Mouse (Mus musculus): ENCODE data around the gene Spats2l. TPM values are rescaled to one million over a fixed set of nuclear protein-coding genes. Genes with fewer than 3 reads are reported as not detected.

The Spats2l gene
- polyA plus RNA-seq, 1 experiment from 2014 or later: 70.1 TPM

DNA sequence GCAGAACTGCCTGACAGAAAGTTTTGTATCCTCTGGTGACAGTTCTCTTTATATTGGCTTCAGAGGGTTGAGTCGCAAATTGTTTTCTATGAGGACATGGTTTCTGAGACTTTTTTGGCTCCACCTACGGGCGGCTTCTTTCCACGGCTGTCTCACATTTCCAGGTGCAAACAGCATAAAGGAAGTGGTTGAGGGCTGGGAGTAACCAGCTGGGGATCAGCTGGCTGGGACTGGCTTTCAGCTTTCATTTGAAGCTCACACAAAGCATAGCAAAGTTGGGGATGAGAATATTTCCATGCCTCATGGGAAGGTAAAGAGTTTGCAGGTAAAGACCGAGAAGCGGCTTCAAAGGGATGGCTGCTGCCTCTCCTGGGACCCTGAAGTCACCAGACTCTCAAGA lies 65.9 kb downstream of the Spats2l start:
- no peak for ATAC-seq (ENCODE audit: low read depth)
- WGBS: 89% methylated on average over 6 of the region's 6 CpGs

DNA sequence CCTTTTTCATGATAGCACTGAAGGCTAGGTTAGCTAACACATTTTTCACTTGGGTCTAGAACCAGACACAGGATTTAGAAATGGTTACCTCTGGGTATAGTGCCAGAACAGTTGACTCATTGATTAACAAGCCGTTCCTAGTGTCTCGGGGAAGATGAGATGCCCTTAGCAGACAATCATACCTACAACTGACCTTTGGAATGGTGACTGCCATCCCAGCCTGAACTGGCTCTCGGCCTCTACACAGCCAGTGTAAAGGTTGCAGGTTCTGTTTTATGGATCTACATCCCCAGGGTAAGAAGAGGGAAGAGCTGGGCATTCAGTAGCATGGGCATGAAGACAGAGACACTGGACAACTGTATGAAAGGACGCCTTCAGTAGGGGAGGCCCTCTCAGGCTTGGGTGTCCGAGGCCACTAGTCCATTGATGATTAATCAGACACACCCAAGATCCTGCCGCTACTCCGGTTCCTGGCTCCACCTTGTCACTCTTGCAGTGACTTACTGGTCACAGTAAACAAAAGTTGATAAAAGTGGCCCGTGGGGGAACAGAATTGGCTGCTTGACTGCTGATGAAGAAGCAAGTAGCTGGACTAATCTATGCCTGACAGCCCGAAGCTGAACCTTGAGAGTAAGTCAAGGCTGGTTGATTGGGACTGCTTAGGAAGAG lies 71.2 kb downstream of the Spats2l start:
- Histone ChIP-seq H3K27me3 (ENCODE audit: control insufficient read depth, insufficient read depth, low read length) (no peaks in the 10 kb centered on the region), H3K4me1 (ENCODE audit: control insufficient read depth, insufficient read depth, low read length) (peaks cover 12% of the 10 kb centered on the region; the same call in 1 of the 2 replicates), H3K9me3 (ENCODE audit: control insufficient read depth, low read length) (no peaks in the 10 kb centered on the region), H3K9ac (replicated peaks; ENCODE audit: low read depth, low read length) (no peak overlapping the region), H3K27ac (ENCODE audit: low read depth, low read length) (no peak overlapping the region), H3K4me2 (ENCODE audit: low read depth, low read length) (no peak overlapping the region), H3K36me3 (ENCODE audit: control insufficient read depth, insufficient read depth, low read length) (no peaks in the 10 kb centered on the region), H3K4me3 (ENCODE audit: low read depth, low read length) (no peak overlapping the region)
- WGBS: 80% methylated on average over 9 of the region's 9 CpGs
- ATAC-seq (ENCODE audit: low read depth): no peak

More for the DNA sequence above, 65.9 kb downstream of the Spats2l start:
- H3K4me2 ChIP-seq (ENCODE audit: low read depth, low read length): no peak overlapping the region
- no peak overlapping the region for H3K9ac ChIP-seq (replicated peaks; ENCODE audit: low read depth, low read length)
- no peak overlapping the region for H3K4me3 ChIP-seq (ENCODE audit: low read depth, low read length)
- no peaks in the 10 kb centered on the region for H3K36me3 ChIP-seq (ENCODE audit: control insufficient read depth, insufficient read depth, low read length)
- no peaks in the 10 kb centered on the region for H3K9me3 ChIP-seq (ENCODE audit: control insufficient read depth, low read length)
- H3K27ac ChIP-seq (ENCODE audit: low read depth, low read length): no peak overlapping the region
- H3K4me1 ChIP-seq (ENCODE audit: control insufficient read depth, insufficient read depth, low read length): no peaks in the 10 kb centered on the region
- H3K27me3 ChIP-seq (ENCODE audit: control insufficient read depth, insufficient read depth, low read length): no peaks in the 10 kb centered on the region

DNA sequence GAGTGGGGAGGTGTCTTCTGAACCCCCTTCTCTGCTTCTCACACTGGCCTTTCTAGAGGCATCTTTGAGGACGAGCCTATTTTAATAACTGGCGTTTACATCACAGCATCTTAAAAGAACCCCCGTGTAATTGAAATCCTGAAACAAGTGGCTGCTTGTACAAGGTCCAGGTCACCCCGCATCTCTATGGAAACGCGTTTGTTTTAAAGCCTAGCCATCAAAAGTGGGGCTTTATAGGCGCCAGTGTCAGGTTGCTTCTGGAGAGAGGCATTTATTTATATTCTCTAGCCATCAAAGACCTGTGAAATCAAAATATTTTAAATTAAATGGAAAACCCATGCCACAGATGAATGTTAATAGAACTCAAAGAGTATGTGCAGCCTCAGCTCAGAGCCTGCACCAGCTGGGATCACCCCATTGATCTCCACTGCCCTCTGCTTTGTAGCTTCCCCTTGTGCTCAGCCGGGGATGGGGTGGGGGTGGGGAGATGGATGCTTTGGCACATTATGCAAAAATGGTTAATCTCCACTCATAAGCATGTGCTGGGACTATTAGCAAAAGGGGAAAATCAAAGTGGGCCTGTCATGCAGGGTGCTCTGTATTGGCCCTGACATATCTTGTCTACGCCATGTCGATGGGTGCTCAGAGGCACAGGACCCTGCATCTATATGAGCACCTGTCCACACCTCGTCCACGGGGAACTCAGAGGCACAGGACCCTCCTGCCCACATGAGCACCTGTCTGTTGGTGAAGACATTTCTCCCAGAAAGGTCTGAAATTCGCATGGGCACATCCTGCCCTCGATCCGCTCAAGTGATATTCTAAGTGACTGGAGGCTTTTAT lies 73.1 kb downstream of the Spats2l start:
- WGBS: 36% methylated on average over 15 of the region's 15 CpGs
- peak; percentile 41; the same call in 1 of the 2 replicates for ATAC-seq (ENCODE audit: low read depth)
- Histone ChIP-seq H3K27me3 (ENCODE audit: control insufficient read depth, insufficient read depth, low read length) (no peaks in the 10 kb centered on the region), H3K36me3 (ENCODE audit: control insufficient read depth, insufficient read depth, low read length) (no peaks in the 10 kb centered on the region), H3K9ac (replicated peaks; ENCODE audit: low read depth, low read length) (no peak overlapping the region), H3K27ac (ENCODE audit: low read depth, low read length) (no peak overlapping the region), H3K4me3 (ENCODE audit: low read depth, low read length) (no peak overlapping the region), H3K4me2 (ENCODE audit: low read depth, low read length) (no peak overlapping the region), H3K4me1 (ENCODE audit: control insufficient read depth, insufficient read depth, low read length) (peaks cover 12% of the 10 kb centered on the region; the same call in 1 of the 2 replicates), H3K9me3 (ENCODE audit: control insufficient read depth, low read length) (no peaks in the 10 kb centered on the region)

DNA sequence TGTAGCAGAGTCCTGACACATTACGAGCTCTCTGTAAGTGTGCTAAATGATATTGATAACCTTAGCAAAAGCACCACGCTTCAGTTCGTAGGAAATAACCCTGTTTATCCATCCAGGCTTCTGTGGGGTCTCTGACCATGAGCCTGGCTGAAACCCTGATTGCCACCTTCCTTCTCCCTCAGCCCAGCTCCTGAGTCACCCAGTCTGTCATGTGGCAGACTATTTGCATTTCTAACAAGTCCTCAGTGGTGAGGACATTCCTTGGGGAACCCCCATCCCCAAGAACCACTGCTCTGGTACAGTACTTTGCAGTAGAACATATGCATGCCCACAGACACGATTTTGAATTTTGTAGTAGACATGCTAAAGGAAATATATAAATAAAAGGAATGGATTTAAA lies 75.1 kb downstream of the Spats2l start:
- H3K4me1 ChIP-seq (ENCODE audit: control insufficient read depth, insufficient read depth, low read length): peaks cover 12% of the 10 kb centered on the region; the same call in 1 of the 2 replicates
- H3K4me3 ChIP-seq (ENCODE audit: low read depth, low read length): no peak overlapping the region
- no peak for ATAC-seq (ENCODE audit: low read depth)
- H3K9me3 ChIP-seq (ENCODE audit: control insufficient read depth, low read length): no peaks in the 10 kb centered on the region
- no peak overlapping the region for H3K27ac ChIP-seq (ENCODE audit: low read depth, low read length)
- 87% methylated on average over 4 of the region's 4 CpGs for WGBS
- no peak overlapping the region for H3K9ac ChIP-seq (replicated peaks; ENCODE audit: low read depth, low read length)
- H3K27me3 ChIP-seq (ENCODE audit: control insufficient read depth, insufficient read depth, low read length): no peaks in the 10 kb centered on the region
- no peak overlapping the region for H3K4me2 ChIP-seq (ENCODE audit: low read depth, low read length)
- no peaks in the 10 kb centered on the region for H3K36me3 ChIP-seq (ENCODE audit: control insufficient read depth, insufficient read depth, low read length)

DNA sequence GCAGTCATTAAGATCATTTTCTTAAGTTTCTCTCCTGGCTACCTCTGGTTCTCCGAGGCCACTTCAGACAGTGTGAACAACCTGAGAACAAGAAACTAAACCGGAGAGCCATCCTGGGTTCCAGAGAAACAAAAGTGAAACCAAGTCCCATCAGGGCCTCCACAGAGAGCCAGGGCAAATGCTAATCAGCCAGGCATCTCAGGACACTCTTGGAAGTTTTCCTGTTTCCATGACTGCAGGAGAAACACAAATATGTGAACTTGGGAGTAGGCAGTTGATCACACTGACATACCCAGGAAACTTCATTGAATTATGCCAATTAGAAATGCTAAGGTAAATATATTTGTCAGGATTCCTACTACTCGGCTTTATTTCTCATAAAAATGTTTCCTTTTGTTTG lies 76.0 kb downstream of the Spats2l start:
- H3K9me3 ChIP-seq (ENCODE audit: control insufficient read depth, low read length): no peaks in the 10 kb centered on the region
- 45% methylated on average over 3 of the region's 3 CpGs for WGBS
- no peak overlapping the region for H3K9ac ChIP-seq (replicated peaks; ENCODE audit: low read depth, low read length)
- no peak overlapping the region for H3K4me2 ChIP-seq (ENCODE audit: low read depth, low read length)
- no peak overlapping the region for H3K27ac ChIP-seq (ENCODE audit: low read depth, low read length)
- no peak for ATAC-seq (ENCODE audit: low read depth)
- H3K4me1 ChIP-seq (ENCODE audit: control insufficient read depth, insufficient read depth, low read length): peaks cover 12% of the 10 kb centered on the region; the same call in 1 of the 2 replicates
- no peak overlapping the region for H3K4me3 ChIP-seq (ENCODE audit: low read depth, low read length)
- no peaks in the 10 kb centered on the region for H3K27me3 ChIP-seq (ENCODE audit: control insufficient read depth, insufficient read depth, low read length)
- H3K36me3 ChIP-seq (ENCODE audit: control insufficient read depth, insufficient read depth, low read length): no peaks in the 10 kb centered on the region

DNA sequence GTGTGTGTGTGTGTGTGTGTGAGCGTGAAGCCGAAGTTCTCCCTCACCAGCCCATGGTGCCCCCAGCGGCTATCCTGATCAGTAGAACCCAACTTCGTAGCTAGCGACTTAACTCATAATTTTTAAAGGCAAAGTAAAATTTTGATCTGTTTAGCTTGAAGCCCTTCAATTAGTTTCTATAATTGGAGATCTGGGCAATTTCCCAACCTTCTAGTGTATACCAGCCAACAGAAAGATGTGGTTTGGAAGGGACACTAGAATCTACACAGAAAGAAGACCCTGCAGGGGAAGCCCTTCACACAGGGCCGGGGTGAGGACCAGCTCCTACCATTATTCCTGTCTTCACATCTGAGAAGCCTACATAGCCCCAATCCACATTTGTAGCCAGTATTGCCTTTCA lies 77.9 kb downstream of the Spats2l start:
- Histone ChIP-seq H3K4me3 (ENCODE audit: low read depth, low read length) (no peak overlapping the region), H3K4me1 (ENCODE audit: control insufficient read depth, insufficient read depth, low read length) (peaks cover 8% of the 10 kb centered on the region; the same call in 1 of the 2 replicates), H3K4me2 (ENCODE audit: low read depth, low read length) (no peak overlapping the region), H3K36me3 (ENCODE audit: control insufficient read depth, insufficient read depth, low read length) (no peaks in the 10 kb centered on the region), H3K27ac (ENCODE audit: low read depth, low read length) (no peak overlapping the region), H3K9me3 (ENCODE audit: control insufficient read depth, low read length) (no peaks in the 10 kb centered on the region), H3K9ac (replicated peaks; ENCODE audit: low read depth, low read length) (no peak overlapping the region), H3K27me3 (ENCODE audit: control insufficient read depth, insufficient read depth, low read length) (no peaks in the 10 kb centered on the region)
- ATAC-seq (ENCODE audit: low read depth): no peak
- WGBS: 96% methylated on average over 6 of the region's 6 CpGs

DNA sequence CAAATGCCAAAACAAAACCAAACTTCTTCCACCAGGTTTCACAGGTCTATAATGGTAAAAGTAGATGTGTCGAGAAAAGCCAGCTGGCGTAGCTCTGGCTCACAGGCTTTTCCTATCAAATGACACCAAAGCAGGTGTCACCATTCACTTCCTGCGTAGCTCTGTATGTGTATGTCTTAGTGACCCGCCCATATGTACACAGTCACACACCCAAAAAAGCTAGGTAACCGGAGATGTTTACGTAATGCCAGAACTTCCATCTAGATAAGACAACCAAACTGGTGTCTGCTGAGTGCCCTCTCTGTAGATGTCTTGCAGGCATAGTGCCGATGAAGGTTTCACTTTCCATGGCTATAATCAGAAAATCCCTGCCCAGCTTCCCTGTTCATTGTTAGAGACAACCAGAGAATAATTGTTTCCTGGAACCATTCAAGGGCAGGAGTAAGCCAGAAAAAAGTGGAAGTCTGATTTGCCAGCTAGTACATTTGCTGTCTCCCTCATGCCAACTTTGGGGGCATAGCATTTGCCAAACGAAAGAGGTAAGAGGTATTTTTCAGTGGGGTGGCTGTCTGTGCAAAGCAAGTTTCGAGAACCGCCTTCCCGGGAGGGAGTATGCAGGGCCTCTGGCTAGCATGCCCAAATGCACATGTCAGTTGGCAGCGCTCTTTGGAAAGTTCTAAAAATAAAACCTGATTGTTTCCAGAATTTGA lies 78.8 kb downstream of the Spats2l start:
- H3K9me3 ChIP-seq (ENCODE audit: control insufficient read depth, low read length): no peaks in the 10 kb centered on the region
- WGBS: 93% methylated on average over 12 of the region's 12 CpGs
- ATAC-seq (ENCODE audit: low read depth): no peak

DNA sequence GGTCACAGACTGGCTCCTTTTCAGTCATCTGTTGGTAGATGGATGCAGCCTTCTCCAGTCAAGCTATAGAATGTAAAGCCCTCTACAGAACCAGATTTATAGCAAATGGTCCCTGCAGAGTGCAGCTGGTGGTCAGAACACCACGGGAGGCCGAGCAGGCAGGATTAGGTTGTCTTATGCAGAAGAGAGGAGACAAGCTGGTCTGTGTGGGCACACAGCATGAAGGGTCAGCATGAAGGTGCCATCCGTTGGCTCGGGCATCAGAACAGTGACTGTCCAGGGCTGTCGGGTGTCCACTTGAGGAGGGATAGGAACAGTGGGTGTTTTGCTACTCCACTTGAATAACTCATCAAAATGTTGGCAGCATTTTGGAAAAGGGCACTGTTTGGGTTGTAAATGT lies 83.8 kb downstream of the Spats2l start:
- WGBS: 22% methylated on average over 5 of the region's 5 CpGs
- Histone ChIP-seq H3K36me3 (ENCODE audit: control insufficient read depth, insufficient read depth, low read length) (no peaks in the 10 kb centered on the region), H3K4me3 (ENCODE audit: low read depth, low read length) (no peak overlapping the region), H3K27me3 (ENCODE audit: control insufficient read depth, insufficient read depth, low read length) (no peaks in the 10 kb centered on the region), H3K9me3 (ENCODE audit: control insufficient read depth, low read length) (no peaks in the 10 kb centered on the region), H3K9ac (replicated peaks; ENCODE audit: low read depth, low read length) (no peak overlapping the region), H3K4me2 (ENCODE audit: low read depth, low read length) (no peak overlapping the region), H3K27ac (ENCODE audit: low read depth, low read length) (no peak overlapping the region), H3K4me1 (ENCODE audit: control insufficient read depth, insufficient read depth, low read length) (no peaks in the 10 kb centered on the region)
- no peak for ATAC-seq (ENCODE audit: low read depth)

More for the DNA sequence above, 78.8 kb downstream of the Spats2l start:
- H3K27ac ChIP-seq (ENCODE audit: low read depth, low read length): no peak overlapping the region
- H3K9ac ChIP-seq (replicated peaks; ENCODE audit: low read depth, low read length): no peak overlapping the region
- no peak overlapping the region for H3K4me2 ChIP-seq (ENCODE audit: low read depth, low read length)
- 0 out of 2 replicates have a peak, but pooled peaks cover under 1% of the 10 kb centered on the region for H3K4me1 ChIP-seq (ENCODE audit: control insufficient read depth, insufficient read depth, low read length)
- H3K36me3 ChIP-seq (ENCODE audit: control insufficient read depth, insufficient read depth, low read length): no peaks in the 10 kb centered on the region
- H3K4me3 ChIP-seq (ENCODE audit: low read depth, low read length): no peak overlapping the region
- no peaks in the 10 kb centered on the region for H3K27me3 ChIP-seq (ENCODE audit: control insufficient read depth, insufficient read depth, low read length)
